Mouse (Mus musculus) splenic B cell, adult 2 months (primary cell): ENCODE measurements around the gene Gm20388.

ENCODE experiments used
- DNase-seq: peaks from one replicate; pipeline ENCODE4 v3.0.0-alpha.2; 2011; ENCODE audit warnings: low read depth, low spot score
- H3K27me3 ChIP-seq: 2 replicates; pipeline ENCODE4 v1.6.1; 2012; ENCODE audit warnings: mild to moderate bottlenecking, low read length, moderate library complexity, mixed read lengths; ENCODE audit not compliant: control insufficient read depth, poor library complexity, insufficient read depth, severe bottlenecking
- H3K36me3 ChIP-seq: 2 replicates; pipeline ENCODE4 v1.6.1; 2012; ENCODE audit warnings: mild to moderate bottlenecking, low read length, moderate library complexity, mixed read lengths; ENCODE audit not compliant: control insufficient read depth, poor library complexity, insufficient read depth, severe bottlenecking

Gene Gm20388

GRCm38 (mm10) chr8:123117744-123118143 is 3207.1 kb downstream of the Gm20388 start:
- Histone ChIP-seq H3K36me3 (no peaks in the 10 kb centered on the region), H3K27me3 (no peaks in the 10 kb centered on the region; the same call in 1 of the 2 replicates)
- DNase-seq: no peak

DNA sequence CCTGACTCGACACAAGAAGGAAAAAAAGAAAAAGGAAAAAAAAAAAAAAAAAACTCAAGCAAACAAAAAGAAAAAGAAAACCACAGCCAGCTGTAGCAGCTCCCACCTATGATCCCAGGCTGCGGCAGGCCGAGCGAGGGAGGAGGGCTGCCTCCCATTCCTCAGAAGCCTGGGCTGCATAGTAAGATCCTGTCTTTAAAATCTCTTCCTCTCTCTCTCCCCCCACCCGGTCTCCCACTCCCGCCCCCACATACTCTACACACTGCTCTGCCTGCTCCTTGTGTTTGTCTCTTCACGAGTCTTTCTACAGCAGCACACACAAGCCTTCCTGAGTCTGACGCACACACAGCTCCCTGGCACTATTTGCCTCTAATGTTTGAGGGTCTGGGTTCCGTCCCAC is 3211.4 kb downstream of the Gm20388 start:
- DNase-seq: no peak
- no peaks in the 10 kb centered on the region for H3K36me3 ChIP-seq
- peaks cover 1% of the 10 kb centered on the region; the same call in 1 of the 2 replicates for H3K27me3 ChIP-seq

DNA sequence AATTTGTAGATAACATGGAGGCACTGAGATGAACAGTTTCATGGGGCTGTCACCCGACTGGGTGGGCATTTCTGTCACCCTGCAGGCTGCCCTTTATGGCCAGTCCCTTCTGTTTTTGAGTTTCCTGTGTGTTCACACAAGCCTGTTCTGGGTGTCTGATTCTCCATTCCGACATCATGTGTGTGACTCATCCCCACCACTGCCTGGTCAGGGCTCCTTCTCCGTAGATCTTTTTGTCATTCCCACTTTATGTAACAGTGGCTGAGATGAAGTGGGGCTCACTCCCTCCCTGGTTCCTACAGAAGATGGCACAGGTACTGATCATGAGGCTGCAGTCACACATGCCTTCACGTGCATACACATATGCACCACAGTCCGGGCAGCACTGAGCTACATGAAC is 3212.0 kb downstream of the Gm20388 start:
- no peaks in the 10 kb centered on the region for H3K36me3 ChIP-seq
- 0 out of 2 replicates have a peak, but pooled peaks cover 1% of the 10 kb centered on the region for H3K27me3 ChIP-seq
- no peak for DNase-seq

DNA sequence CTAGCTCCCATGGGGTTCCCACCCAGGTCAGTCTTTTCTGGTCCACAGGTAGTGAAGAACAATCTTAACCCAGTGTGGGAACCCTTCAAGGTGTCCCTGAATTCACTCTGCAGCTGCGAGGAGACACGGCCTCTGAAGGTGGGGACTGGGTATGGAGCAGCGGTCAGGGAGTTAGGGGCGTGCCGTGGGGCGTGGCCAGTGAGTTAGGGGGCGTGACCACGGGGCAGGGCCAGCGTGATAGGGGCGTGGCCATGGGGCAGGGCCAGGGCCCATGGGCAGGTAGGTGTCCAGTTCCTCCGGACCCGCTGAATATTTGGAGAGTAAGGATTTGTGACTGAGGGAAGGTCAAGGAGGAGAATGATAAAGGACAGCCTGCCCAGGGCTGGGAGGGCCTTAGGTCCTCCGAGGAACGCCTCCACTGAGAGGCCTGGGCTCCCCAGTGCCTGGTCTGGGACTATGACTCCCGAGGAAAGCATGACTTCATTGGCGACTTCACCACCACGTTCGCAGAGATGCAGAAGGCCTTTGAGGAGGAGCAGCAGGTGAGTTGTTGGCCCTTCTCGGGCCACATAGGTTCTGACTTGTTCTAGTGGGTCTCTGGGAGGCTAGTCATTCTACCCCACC is 3215.7 kb downstream of the Gm20388 start:
- Histone ChIP-seq H3K36me3 (no peaks in the 10 kb centered on the region), H3K27me3 (0 out of 2 replicates have a peak, but pooled peaks cover 1% of the 10 kb centered on the region)
- DNase-seq: no peak

DNA sequence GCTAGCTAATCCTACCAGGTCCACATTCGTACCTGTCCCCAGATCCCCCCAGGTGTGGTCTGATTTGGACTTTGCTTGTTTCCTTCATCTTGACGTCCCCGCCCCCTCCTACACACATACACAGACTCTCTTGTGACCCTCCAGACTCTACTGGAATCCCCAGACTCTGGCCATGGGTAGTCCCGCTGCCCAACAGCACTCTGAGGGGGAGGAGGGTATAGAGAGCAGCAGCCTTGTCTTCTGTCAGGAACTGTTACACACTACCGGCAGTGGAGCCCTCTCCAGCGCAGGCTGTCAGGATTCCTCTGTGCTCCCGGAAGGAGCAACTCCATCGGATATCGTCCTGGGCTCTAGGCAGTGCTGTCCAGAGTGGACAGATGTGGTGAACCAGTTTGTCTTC is 3220.4 kb downstream of the Gm20388 start:
- no peak for DNase-seq
- Histone ChIP-seq H3K36me3 (no peaks in the 10 kb centered on the region), H3K27me3 (no peaks in the 10 kb centered on the region)

GRCm38 (mm10) chr8:123132953-123133352 is 3222.3 kb downstream of the Gm20388 start:
- Histone ChIP-seq H3K27me3 (no peaks in the 10 kb centered on the region), H3K36me3 (no peaks in the 10 kb centered on the region)
- DNase-seq: no peak

- DNase-seq: no peak
- Histone ChIP-seq H3K36me3 (no peaks in the 10 kb centered on the region), H3K27me3 (no peaks in the 10 kb centered on the region)
Measured at GRCm38 (mm10) chr8:123134149-123134713, 3223.6 kb downstream of the Gm20388 start.

- no peak for DNase-seq
- Histone ChIP-seq H3K27me3 (no peaks in the 10 kb centered on the region), H3K36me3 (no peaks in the 10 kb centered on the region)
Measured at GRCm38 (mm10) chr8:123135406-123135805, 3224.8 kb downstream of the Gm20388 start.

DNA sequence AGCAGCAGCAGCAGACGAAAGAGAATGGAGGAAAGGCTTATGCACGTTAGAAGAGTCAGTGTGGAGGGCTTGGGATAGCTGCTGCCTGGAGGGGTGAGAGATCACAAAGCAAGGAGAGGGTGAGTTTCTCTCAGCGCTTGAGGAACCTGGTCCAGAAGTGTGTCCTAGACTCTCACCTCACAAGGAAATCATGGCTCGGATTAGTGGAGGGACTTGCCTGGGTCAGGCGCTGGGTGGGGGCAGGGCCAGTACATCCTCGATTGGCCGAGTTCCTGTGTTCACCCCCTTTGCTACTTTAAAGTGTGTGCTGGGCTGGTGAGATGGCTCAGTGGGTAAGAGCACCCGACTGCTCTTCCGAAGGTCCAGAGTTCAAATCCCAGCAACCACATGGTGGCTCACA is 3225.2 kb downstream of the Gm20388 start:
- DNase-seq: no peak
- H3K36me3 ChIP-seq: no peaks in the 10 kb centered on the region
- no peaks in the 10 kb centered on the region for H3K27me3 ChIP-seq

DNA sequence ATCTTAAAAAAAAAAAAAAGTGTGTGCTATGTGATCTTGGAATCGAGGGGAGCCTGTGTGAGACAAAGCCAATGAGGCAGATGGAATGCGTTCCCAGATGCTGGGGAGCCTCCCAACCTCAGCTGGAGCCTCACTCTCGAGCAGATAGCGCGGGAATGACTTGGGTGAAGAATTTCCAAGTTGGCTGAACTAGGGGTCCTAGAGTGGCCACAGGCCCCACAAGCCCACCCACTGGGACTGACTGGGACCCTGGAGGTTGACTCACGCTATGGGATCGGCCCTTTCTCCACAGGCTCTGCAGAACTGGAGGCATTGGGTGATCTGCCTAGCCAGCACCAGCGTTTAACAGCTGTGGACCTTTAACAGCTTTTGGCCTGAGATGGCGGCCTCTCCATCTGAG is 3225.6 kb downstream of the Gm20388 start:
- H3K27me3 ChIP-seq: no peaks in the 10 kb centered on the region
- no peaks in the 10 kb centered on the region for H3K36me3 ChIP-seq
- DNase-seq: no peak

- no peaks in the 10 kb centered on the region for H3K27me3 ChIP-seq
- DNase-seq: no peak
- no peaks in the 10 kb centered on the region for H3K36me3 ChIP-seq
Measured at GRCm38 (mm10) chr8:123137645-123138077, 3227.0 kb downstream of the Gm20388 start.

- no peaks in the 10 kb centered on the region for H3K27me3 ChIP-seq
- no peak for DNase-seq
- H3K36me3 ChIP-seq: no peaks in the 10 kb centered on the region
Measured at GRCm38 (mm10) chr8:123138741-123139140, 3228.1 kb downstream of the Gm20388 start.

DNA sequence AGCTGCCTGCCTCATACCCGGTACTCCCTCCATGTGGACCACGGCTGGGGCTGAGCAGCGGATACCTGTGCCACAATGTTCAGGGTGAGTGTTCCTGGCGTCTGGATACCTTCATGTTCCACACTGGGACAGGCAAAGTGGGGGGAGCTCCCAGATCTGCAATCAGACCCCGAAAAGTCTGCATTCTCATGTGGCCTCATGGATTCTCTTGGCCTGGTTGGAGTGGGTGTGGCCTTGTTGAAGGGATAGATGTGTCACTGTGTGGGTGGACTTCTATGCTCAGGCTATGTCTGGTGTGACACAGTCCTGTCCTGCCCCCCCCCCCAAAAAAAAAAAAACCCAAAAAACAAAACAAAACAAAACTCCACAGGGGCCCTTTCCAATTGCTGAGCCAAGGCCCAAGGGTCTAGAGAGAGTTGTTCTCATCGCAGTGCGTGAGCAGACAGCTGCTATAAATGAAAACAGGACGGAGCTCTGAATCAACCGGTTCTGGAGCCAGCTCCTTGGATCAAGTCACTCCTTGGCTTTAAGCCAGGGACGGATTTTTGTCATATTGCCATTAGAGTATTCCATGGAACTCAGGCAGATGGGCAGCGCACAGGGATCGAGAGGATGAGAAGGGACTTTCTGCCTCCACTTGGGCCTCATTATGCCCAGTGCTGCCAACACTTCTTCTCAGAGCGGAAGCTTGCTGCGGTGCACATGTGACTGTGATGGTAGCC is 3231.3 kb downstream of the Gm20388 start:
- no peak for DNase-seq
- no peaks in the 10 kb centered on the region for H3K36me3 ChIP-seq
- no peaks in the 10 kb centered on the region for H3K27me3 ChIP-seq

DNA sequence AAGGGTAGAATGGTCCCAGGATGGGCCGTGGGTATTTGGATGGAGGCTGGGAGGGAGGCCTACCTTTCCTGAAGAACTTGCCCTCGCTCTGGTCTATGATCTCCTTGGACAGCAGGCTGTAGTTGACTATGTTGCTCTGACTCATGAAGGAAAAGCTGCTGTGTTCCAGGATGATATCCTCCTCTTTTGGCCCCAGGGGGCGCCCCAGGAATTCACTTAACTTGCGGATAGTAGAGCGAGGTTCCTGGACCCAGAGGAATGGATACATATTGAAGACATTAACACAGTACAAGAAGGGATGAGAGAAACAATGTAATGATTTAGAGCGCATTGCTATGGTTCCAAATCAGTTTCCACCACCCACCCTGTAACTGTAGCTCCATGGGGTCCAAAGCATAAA is 3234.6 kb downstream of the Gm20388 start:
- no peaks in the 10 kb centered on the region for H3K27me3 ChIP-seq
- peak; percentile 9 for DNase-seq
- no peaks in the 10 kb centered on the region for H3K36me3 ChIP-seq

GRCm38 (mm10) chr8:123146390-123146789 is 3235.7 kb downstream of the Gm20388 start:
- Histone ChIP-seq H3K27me3 (no peaks in the 10 kb centered on the region), H3K36me3 (no peaks in the 10 kb centered on the region)
- no peak for DNase-seq
